Mouse (Mus musculus) embryonic facial prominence, embryonic 13.5 days (tissue): ENCODE data around the gene Gpsm3. TPM values are rescaled to one million over a fixed set of nuclear protein-coding genes. Genes with fewer than 3 reads are reported as not detected.

Experiments used
- ATAC-seq: fragments of 200-750 bp; cut with Nextera tagmentation; 2 replicates; pipeline ENCODE4 v1.8.0; 2017; ENCODE audit warnings: low read depth; ENCODE audit not compliant: insufficient number of reproducible peaks, insufficient read depth, low FRiP score, low TSS enrichment
- H3K27ac ChIP-seq: fragments of 300-500 bp; sonication (generic); 2 replicates; pipeline ENCODE4 v1.5.1; 2015; ENCODE audit warnings: moderate library complexity, mild to moderate bottlenecking, inconsistent platforms
- H3K27me3 ChIP-seq: fragments of 300-500 bp; sonication (generic); 2 replicates; pipeline ENCODE4 v1.6.1; 2015; ENCODE audit warnings: mild to moderate bottlenecking, inconsistent platforms
- H3K36me3 ChIP-seq: fragments of 300-500 bp; sonication (generic); 2 replicates; pipeline ENCODE4 v1.6.1; 2015; ENCODE audit warnings: mild to moderate bottlenecking, inconsistent platforms
- H3K4me1 ChIP-seq: fragments of 300-500 bp; sonication (generic); 2 replicates; pipeline ENCODE4 v1.6.1; 2015; ENCODE audit warnings: inconsistent platforms
- H3K4me2 ChIP-seq: fragments of 300-500 bp; sonication (generic); 2 replicates; pipeline ENCODE4 v1.6.1; 2015; ENCODE audit warnings: moderate library complexity, mild to moderate bottlenecking, inconsistent platforms
- H3K4me3 ChIP-seq: fragments of 300-500 bp; sonication (generic); 2 replicates; pipeline ENCODE4 v1.5.1; 2015; ENCODE audit warnings: mild to moderate bottlenecking, inconsistent platforms
- H3K9ac ChIP-seq: fragments of 300-500 bp; sonication (generic); 2 replicates; pipeline ENCODE4 v1.6.1; 2015; ENCODE audit warnings: mild to moderate bottlenecking, inconsistent platforms
- H3K9me3 ChIP-seq: fragments of 300-500 bp; sonication (generic); 2 replicates; pipeline ENCODE4 v1.6.1; 2016; ENCODE audit warnings: inconsistent platforms
- WGBS: fragments of 180-500 bp; shearing (Covaris S2); methylation state at CpG from one replicate; pipeline ENCODE4 v1.1.7; 2015; ENCODE audit warnings: mixed read lengths; 5-methylcytosine and 5-hydroxymethylcytosine counted together
- polyA plus RNA-seq: library from polyadenylated mRNA; unstranded; fragments of >200 nt; fragmentation: Nextera tagmentation; extraction: Ambion mirVana; gene quantifications from 2 replicates; pipeline ENCODE4 v1.2.1, GENCODE M21; 2015

Gpsm3 gene
- polyA plus RNA-seq, 1 experiment from 2014 or later, result 6.0 TPM

DNA sequence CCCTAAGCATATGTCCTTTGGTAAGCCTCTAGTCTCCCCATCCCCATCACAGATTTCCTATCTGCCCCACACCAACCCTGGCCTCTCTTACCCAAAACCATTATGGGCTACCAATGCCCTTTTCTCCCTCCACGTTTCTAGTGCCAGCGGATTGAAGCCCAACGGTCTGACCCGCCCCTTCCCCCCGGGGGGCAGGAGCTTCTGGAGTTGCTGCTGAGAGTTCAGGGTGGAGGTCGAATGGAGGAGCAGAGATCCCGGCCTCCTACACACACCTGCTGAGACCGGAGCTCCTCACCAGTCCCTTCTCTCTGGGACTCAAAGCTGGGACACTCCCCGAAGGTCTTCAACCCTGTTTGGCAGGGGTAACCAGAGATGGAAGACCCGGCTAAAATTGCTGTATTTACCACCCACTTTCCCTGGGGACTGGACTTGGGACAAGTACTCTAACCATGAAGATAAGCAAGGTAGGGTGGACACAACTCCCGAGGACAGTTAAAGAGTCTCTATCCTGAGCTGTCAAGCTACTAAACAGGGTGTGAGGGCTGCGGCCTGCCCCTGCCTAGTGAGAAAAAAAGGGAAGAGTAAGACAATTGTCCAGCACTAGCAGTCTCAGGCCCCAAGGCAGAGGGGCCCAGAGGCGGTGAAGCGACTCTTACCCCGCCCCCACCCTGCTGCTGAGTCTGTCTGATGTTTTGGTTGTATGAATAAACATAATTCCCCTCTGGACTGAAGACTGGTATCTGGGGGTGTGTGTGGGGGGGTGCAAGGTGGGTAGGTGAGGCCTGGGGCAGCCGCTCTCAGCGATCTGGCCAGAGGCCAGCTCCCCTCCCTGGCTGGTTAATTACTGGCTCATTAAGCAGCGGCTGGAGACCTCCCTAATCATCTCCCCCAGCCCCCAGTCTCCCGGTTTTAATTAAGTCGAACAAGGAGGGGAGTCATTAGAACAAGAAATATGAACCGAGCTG lies 1.7 kb downstream of the Gpsm3 start, which contains the start of gene Pbx2:
Gene Pbx2 (plus strand): TSS at position 238 of the 965 bp plus-strand sequence.
- Histone ChIP-seq H3K9me3 (no peaks in the 10 kb centered on the region), H3K4me2 (peak within 1 kb of the TSS; percentile 96), H3K4me1 (peaks cover 70% of the 10 kb centered on the region), H3K9ac (peak within 1 kb of the TSS; percentile 97), H3K4me3 (peak within 1 kb of the TSS; percentile 86), H3K27ac (peak within 1 kb of the TSS; percentile 99), H3K36me3 (peaks cover 23% of the 10 kb centered on the region), H3K27me3 (no peaks in the 10 kb centered on the region)
- 4% methylated on average over 21 of the region's 21 CpGs for WGBS
- ATAC-seq, result 0 out of 2 replicates have a peak, but pooled peaks have one; percentile 8

GRCm38 (mm10) chr17:34591994-34592375 lies 2.4 kb downstream of the Gpsm3 start:
- ATAC-seq, result peak; percentile 23; the same call in 1 of the 2 replicates
- Histone ChIP-seq H3K4me1 (peaks cover 72% of the 10 kb centered on the region), H3K4me3 (peak overlapping the region; percentile 86), H3K4me2 (peak overlapping the region; percentile 96), H3K9ac (peak overlapping the region; percentile 97), H3K36me3 (peaks cover 28% of the 10 kb centered on the region), H3K9me3 (no peaks in the 10 kb centered on the region), H3K27me3 (no peaks in the 10 kb centered on the region), H3K27ac (peak overlapping the region; percentile 99)
- WGBS, result 1% methylated on average over 20 of the region's 35 CpGs

- under 1% methylated on average over 32 of the region's 32 CpGs for WGBS
- no peaks in the 10 kb centered on the region for H3K27me3 ChIP-seq
- peak overlapping the region; percentile 97 for H3K9ac ChIP-seq
- ATAC-seq, result no peak
- peak overlapping the region; percentile 96 for H3K4me2 ChIP-seq
- peaks cover 28% of the 10 kb centered on the region for H3K36me3 ChIP-seq
- H3K4me1 ChIP-seq, result peaks cover 78% of the 10 kb centered on the region
- H3K9me3 ChIP-seq, result no peaks in the 10 kb centered on the region
- H3K4me3 ChIP-seq, result peak overlapping the region; percentile 86
- peak overlapping the region; percentile 99 for H3K27ac ChIP-seq
These were observed 3.3 kb downstream of the Gpsm3 start for GRCm38 (mm10) chr17:34592581-34593549.

DNA sequence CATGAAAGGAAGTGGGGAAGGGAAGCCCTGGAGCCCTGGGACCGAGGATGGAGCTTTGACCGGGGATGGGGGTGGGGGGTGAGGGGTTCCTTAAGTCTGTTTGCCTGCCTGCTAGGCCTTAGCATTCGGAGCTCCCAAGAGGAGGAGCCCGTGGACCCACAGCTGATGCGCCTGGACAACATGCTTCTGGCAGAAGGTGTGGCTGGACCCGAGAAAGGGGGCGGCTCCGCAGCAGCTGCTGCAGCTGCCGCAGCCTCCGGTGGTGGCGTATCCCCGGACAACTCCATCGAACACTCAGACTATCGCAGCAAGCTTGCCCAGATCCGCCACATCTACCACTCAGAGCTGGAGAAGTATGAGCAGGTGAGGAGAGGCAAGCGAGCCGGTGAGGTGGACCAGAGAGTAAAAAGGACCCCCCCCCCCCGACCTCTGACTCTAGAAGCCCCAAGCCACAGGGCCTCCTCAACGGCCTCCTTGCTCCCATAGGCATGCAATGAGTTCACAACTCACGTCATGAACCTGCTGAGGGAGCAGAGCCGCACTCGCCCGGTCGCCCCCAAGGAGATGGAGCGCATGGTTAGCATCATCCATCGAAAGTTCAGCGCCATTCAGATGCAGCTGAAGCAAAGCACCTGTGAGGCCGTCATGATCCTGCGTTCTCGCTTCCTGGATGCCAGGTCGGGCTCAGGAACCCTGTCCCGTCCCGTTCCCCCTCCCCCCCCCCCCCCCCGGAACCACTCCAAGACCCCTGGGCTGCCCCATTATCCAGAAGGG lies 4.3 kb downstream of the Gpsm3 start:
- peak overlapping the region; percentile 96 for H3K4me2 ChIP-seq
- H3K4me3 ChIP-seq, result peak overlapping the region; percentile 86
- H3K4me1 ChIP-seq, result peaks cover 76% of the 10 kb centered on the region
- peaks cover 30% of the 10 kb centered on the region for H3K36me3 ChIP-seq
- WGBS, result 39% methylated on average over 31 of the region's 34 CpGs
- no peak for ATAC-seq
- H3K27ac ChIP-seq, result peak overlapping the region; percentile 99; the same call in 1 of the 2 replicates
- peak overlapping the region; percentile 97 for H3K9ac ChIP-seq
- no peaks in the 10 kb centered on the region for H3K27me3 ChIP-seq
- H3K9me3 ChIP-seq, result no peaks in the 10 kb centered on the region

GRCm38 (mm10) chr17:34596098-34596497 lies 6.5 kb downstream of the Gpsm3 start:
- H3K4me3 ChIP-seq, result no peak overlapping the region
- no peak overlapping the region for H3K27ac ChIP-seq
- no peak for ATAC-seq
- H3K36me3 ChIP-seq, result peaks cover 46% of the 10 kb centered on the region
- no peaks in the 10 kb centered on the region for H3K9me3 ChIP-seq
- H3K4me2 ChIP-seq, result no peak overlapping the region
- H3K27me3 ChIP-seq, result no peaks in the 10 kb centered on the region
- 70% methylated on average over 8 of the region's 8 CpGs for WGBS
- no peak overlapping the region for H3K9ac ChIP-seq
- peaks cover 56% of the 10 kb centered on the region for H3K4me1 ChIP-seq

GRCm38 (mm10) chr17:34597566-34598095 lies 8.0 kb downstream of the Gpsm3 start, which contains the start of gene Ager:
Gene Ager (plus strand): TSS chr17:34597862.
- peaks cover 57% of the 10 kb centered on the region for H3K36me3 ChIP-seq
- peaks cover 57% of the 10 kb centered on the region for H3K4me1 ChIP-seq
- peak within 1 kb of the TSS; percentile 44; the same call in 1 of the 2 replicates for H3K9ac ChIP-seq
- H3K9me3 ChIP-seq, result no peaks in the 10 kb centered on the region
- no peak for ATAC-seq
- peak within 1 kb of the TSS; percentile 9; the same call in 1 of the 2 replicates for H3K4me2 ChIP-seq
- WGBS, result 12% methylated on average over 6 of the region's 6 CpGs
- no peaks in the 10 kb centered on the region for H3K27me3 ChIP-seq
- H3K4me3 ChIP-seq, result no peak within 1 kb of the TSS
- H3K27ac ChIP-seq, result peak within 1 kb of the TSS; percentile 7

DNA sequence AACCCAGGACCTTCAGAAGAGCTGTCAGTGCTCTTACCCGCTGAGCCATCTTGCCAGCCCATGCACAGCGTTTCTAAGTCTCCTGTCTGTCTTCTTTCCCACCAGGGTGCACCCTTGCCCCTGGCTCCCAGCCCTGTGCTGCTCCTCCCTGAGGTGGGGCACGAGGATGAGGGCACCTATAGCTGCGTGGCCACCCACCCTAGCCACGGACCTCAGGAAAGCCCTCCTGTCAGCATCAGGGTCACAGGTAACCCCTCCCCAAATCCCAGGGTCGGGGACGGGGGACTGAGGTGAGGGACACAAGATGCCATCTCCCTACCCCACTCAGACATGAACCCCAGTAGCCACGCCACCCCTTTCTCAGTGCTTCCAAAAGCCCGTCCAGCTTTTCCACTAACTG lies 10.3 kb downstream of the Gpsm3 start:
- Histone ChIP-seq H3K4me3 (no peak overlapping the region), H3K4me1 (peaks cover 48% of the 10 kb centered on the region), H3K27me3 (no peaks in the 10 kb centered on the region), H3K27ac (no peak overlapping the region), H3K9me3 (no peaks in the 10 kb centered on the region), H3K4me2 (no peak overlapping the region), H3K9ac (no peak overlapping the region), H3K36me3 (peaks cover 47% of the 10 kb centered on the region)
- WGBS, result 78% methylated on average over 9 of the region's 9 CpGs
- ATAC-seq, result no peak

DNA sequence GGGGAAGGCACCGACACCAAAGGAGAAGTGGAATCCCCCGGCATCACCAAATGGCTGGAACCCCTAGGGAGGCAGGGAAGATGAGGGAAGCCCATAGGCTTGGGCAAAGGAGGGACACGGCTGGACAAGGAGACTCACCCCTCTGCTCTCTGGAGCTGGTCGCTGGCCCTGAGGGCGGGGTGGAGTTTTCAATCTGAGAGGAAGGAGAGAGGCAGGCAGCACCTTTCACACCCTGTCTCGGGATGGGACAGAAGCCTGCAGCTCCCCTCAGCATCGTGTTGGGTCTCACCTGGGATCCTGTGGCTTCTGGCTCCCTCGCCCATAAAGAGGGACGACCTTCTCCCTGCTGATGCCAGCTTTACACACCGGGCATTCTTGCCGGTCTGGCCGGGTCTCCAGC lies 12.2 kb downstream of the Gpsm3 start:
- H3K36me3 ChIP-seq, result peaks cover 30% of the 10 kb centered on the region
- no peak for ATAC-seq
- no peaks in the 10 kb centered on the region for H3K27me3 ChIP-seq
- H3K4me2 ChIP-seq, result peak overlapping the region; percentile 86; the same call in 1 of the 2 replicates
- H3K9me3 ChIP-seq, result no peaks in the 10 kb centered on the region
- H3K9ac ChIP-seq, result no peak overlapping the region
- no peak overlapping the region for H3K27ac ChIP-seq
- H3K4me1 ChIP-seq, result peaks cover 40% of the 10 kb centered on the region
- 82% methylated on average over 12 of the region's 12 CpGs for WGBS
- H3K4me3 ChIP-seq, result peak overlapping the region; percentile 90; the same call in 1 of the 2 replicates

DNA sequence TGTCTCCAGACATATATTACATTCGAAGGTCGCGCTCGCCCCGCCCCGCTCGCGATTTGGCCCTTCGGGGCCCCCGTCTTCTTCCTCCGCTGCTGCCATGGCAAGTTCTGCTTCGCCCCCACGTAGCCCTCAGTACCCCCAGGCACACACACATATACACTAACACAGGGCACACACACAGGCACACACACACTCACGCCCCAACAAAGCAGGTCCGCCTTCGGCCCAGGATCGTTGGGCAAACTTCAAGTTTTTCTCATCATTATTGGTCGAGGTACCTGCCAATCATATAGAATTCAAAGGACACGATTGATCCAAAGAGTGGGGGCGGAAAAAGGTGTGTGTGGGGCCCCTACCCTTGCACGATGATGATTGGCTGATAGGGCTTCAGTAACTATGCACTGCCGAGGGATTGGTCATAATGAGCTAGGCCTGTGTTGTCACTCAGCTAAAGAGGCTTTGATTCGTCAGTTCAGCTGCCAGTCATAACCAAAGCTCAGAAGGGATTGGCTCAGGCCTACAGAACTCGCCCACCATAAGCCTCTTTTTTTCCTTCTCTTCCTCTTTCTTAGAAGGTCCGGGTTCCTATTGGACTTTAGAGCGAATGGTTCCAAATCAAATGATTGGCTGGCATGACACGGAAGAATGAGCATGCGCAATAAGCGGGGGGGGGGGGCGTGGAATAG lies 13.9 kb downstream of the Gpsm3 start, which contains the start of gene Rnf5:
Gene Rnf5 (minus strand): TSS at position 316 of the 686 bp plus-strand sequence.
- peak; percentile 96 for ATAC-seq
- H3K27me3 ChIP-seq, result no peaks in the 10 kb centered on the region
- H3K4me3 ChIP-seq, result peak within 1 kb of the TSS; percentile 90
- peak within 1 kb of the TSS; percentile 95 for H3K4me2 ChIP-seq
- H3K9ac ChIP-seq, result peak within 1 kb of the TSS; percentile 92
- peaks cover 33% of the 10 kb centered on the region for H3K36me3 ChIP-seq
- H3K27ac ChIP-seq, result peak within 1 kb of the TSS; percentile 89
- no peaks in the 10 kb centered on the region for H3K9me3 ChIP-seq
- peaks cover 39% of the 10 kb centered on the region for H3K4me1 ChIP-seq
- WGBS, result under 1% methylated on average over 30 of the region's 30 CpGs

DNA sequence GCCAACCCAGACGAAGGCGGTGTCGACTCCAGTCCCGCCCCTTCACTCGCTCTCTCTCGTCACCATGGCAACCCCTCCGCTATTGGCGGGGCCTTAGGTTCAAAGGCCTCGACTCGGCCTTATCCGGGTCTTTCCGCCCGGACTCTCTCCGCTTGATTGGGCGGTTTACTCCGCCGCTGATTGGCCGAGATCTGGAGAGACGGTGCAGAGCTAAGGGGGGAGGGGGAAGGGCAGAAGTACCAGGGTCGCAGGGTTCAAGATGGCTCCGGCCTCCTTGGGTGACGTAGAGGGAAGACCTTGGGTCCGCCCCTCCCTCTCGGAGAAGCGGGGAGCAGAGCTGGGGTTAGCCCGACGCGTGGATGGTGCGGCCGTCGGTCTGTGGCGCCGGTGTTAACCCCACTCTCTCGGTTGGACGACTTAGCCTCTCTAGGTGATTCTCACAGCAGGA lies 14.5 kb downstream of the Gpsm3 start, which contains the start of gene Agpat1:
Gene Agpat1 (plus strand): TSS at position 202 of the 448 bp plus-strand sequence.
- Histone ChIP-seq H3K4me2 (peak within 1 kb of the TSS; percentile 95), H3K4me1 (peaks cover 41% of the 10 kb centered on the region), H3K36me3 (peaks cover 30% of the 10 kb centered on the region), H3K27ac (peak within 1 kb of the TSS; percentile 89), H3K9me3 (no peaks in the 10 kb centered on the region), H3K9ac (peak within 1 kb of the TSS; percentile 92), H3K27me3 (no peaks in the 10 kb centered on the region), H3K4me3 (peak within 1 kb of the TSS; percentile 90)
- ATAC-seq, result peak; percentile 84
- under 1% methylated on average over 35 of the region's 35 CpGs for WGBS
